1 mouse cellular context compared by ENCODE assay signal in the genomic region with DNA sequence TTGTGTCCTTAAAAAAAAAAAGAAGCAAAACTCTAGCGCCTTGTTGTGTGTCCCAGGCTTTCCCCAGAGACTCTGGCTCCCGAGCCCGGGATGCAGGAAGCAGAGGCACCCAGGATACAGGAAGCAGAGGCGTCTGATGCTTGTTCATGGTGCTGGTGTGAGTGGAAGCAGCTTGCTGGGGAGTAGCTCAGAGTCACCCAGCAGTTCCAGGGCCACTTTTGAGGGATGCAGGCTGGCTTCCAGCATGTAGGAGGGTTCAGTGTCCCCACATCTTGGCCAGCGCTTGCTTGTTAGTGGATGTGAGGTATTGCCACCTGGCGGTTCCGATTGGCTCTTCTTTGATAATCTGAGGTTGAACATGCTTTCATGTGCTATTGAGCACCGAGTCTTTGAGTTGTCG.
TF ChIP-seq lines count a peak whose summit lies in the region.

No protein-coding gene starts in this region.

TF ChIP-seq in MEL, 35 proteins besides CTCF, POLR2A, EP300 and RAD21:
- TF ChIP-seq MYC (IDR thresholded peaks at IDR 0.05; ENCODE audit: low read depth, low read length) (no peak), NELFE (IDR thresholded peaks at IDR 0.05; ENCODE audit: low read depth, low read length) (0 out of 2 replicates have a peak, but pooled peaks have one; percentile 5)
